Mouse (Mus musculus) megakaryocyte, embryonic 14.5 days (primary cell): ENCODE results near the gene Myh8.

Experiments
- FLI1 ChIP-seq: IDR thresholded peaks from 2 replicates; pipeline ENCODE4 v1.6.1; 2012; ENCODE audit warnings: low read length, inconsistent platforms, mixed read lengths
- GATA1 ChIP-seq: IDR thresholded peaks from 3 replicates; pipeline ENCODE4 v1.6.1; 2012; ENCODE audit warnings: mixed read lengths, low read length, inconsistent platforms, borderline replicate concordance

- TF ChIP-seq FLI1 (no peak), GATA1 (no peak)
Observed at GRCm38 (mm10) chr11:67236799-67237198, 40.1 kb upstream of the Myh8 start.
